ENCODE assay signal across 8 mouse cellular contexts in genomic region chr12:69215000-69215785, GRCm38 (mm10). TPM values are rescaled to one million over a fixed set of nuclear protein-coding genes. Genes with fewer than 3 reads are reported as not detected.
DNase-seq lines count a peak whose midpoint lies in the region.

No protein-coding gene starts in this region.

- DNase-seq in adrenal gland, adult (ENCODE audit: inconsistent age in 2 of 2, low spot score in 1 of 2), result peak; percentile 60 to 85
- DNase-seq in adrenal gland, postnatal 4 days (ENCODE audit: low spot score in 2 of 2), result no peak
- DNase-seq in adrenal gland, postnatal 14 days, result peak; percentile 73
- peak; percentile 74 for DNase-seq in heart, adult 8-10 months (ENCODE audit: low spot score)
- DNase-seq in lung, postnatal 14 days, result peak; percentile 54
- DNase-seq in embryo, embryonic 10.5 days (ENCODE audit: low spot score), result no peak
- no peak for DNase-seq in T-cell, adult 2 months (ENCODE audit: low spot score)
- no peak for DNase-seq in thymus, postnatal 14 days

RNA-seq across cellular contexts. Expression of gene Gm49384, which starts 11.1 kb away (rescaled TPM):
- 1 to 10 TPM; 8.5 to 9.2 TPM for total RNA-seq in adrenal gland, postnatal 4 days (2021)
- total RNA-seq in adrenal gland, postnatal 14 days (2021), result 3.9 and 4.4 TPM in 2 replicates
- total RNA-seq in heart, adult 8-10 months (2022), result 1 to 10 TPM; 2.3 to 4.1 (median 3.3) TPM

RNA-seq across cellular contexts. Expression of gene Pole2, which starts 12.8 kb away (rescaled TPM):
- 1 to 10 TPM; 9.7 TPM for total RNA-seq in adrenal gland, postnatal 4 days (2021)
- total RNA-seq in adrenal gland, postnatal 14 days (2021), result 5.3 and 5.7 TPM in 2 replicates
- under 1 TPM; 0.17 to 0.65 (median 0.35) TPM for total RNA-seq in heart, adult 8-10 months (2022)

RNA-seq across cellular contexts. Expression of gene Dnaaf2, which starts 17.0 kb away (rescaled TPM):
- 1 to 10 TPM; 1.9 to 2.0 TPM for total RNA-seq in adrenal gland, postnatal 4 days (2021)
- 1.0 and 1.7 TPM in 2 replicates for total RNA-seq in adrenal gland, postnatal 14 days (2021)
- under 1 TPM; 0.57 to 0.73 (median 0.65) TPM for total RNA-seq in heart, adult 8-10 months (2022)

RNA-seq across cellular contexts. Expression of gene Gm49383, which starts 18.3 kb away (rescaled TPM):
- total RNA-seq in adrenal gland, postnatal 4 days (2021), result 1 to 10 TPM; 7.2 to 9.2 TPM
- 6.2 and 7.2 TPM in 2 replicates for total RNA-seq in adrenal gland, postnatal 14 days (2021)
- total RNA-seq in heart, adult 8-10 months (2022), result 1 to 10 TPM; 2.6 to 4.0 (median 3.3) TPM

RNA-seq across cellular contexts. Expression of gene Klhdc1, which starts 25.8 kb away (rescaled TPM):
- 10 to 100 TPM; 12.6 to 12.8 TPM for total RNA-seq in adrenal gland, postnatal 4 days (2021)
- total RNA-seq in adrenal gland, postnatal 14 days (2021), result 7.8 and 10.0 TPM in 2 replicates
- total RNA-seq in heart, adult 8-10 months (2022), result 10 to 100 TPM; 43.3 to 53.9 (median 48.2) TPM

Comparison
In these comparisons a context has a peak if more than half of its experiments do, and no peak if none do; other contexts are left out.
1. DNase-seq: peak in adrenal gland, adult (2 of 2), adrenal gland, postnatal 14 days (single experiment), heart, adult 8-10 months (single experiment) and lung, postnatal 14 days (single experiment); none in adrenal gland, postnatal 4 days (0 of 2), embryo, embryonic 10.5 days (single experiment), T-cell, adult 2 months (single experiment) and thymus, postnatal 14 days (single experiment).